Mouse (Mus musculus) liver, adult 2 months (tissue): ENCODE results near the gene Ptpn11.
"Not testable (repeated sequence)": the region's sequence is repeated elsewhere in the genome, so short reads cannot be mapped to it uniquely, and the experiment has no call there.

Experiments used
- CTCF ChIP-seq: fragments of 200-500 bp; IDR thresholded peaks from 2 replicates; pipeline ENCODE4 v1.5.1; 2011; ENCODE audit warnings: low read depth, low read length, control low read depth
- POLR2A ChIP-seq: fragments of 200-500 bp; IDR thresholded peaks from 2 replicates; pipeline ENCODE4 v1.6.1; 2011; ENCODE audit warnings: low read length, control low read depth; ENCODE audit not compliant: insufficient read depth; ENCODE audit errors: extremely low read depth

GRCm38 (mm10) chr5:121216584-121217312 is 25.6 kb upstream of the Ptpn11 start:
- not testable (repeated sequence) for TF ChIP-seq POLR2A, CTCF
